Comparison of ENCODE assay signal across 8 mouse cellular contexts in the genomic region with DNA sequence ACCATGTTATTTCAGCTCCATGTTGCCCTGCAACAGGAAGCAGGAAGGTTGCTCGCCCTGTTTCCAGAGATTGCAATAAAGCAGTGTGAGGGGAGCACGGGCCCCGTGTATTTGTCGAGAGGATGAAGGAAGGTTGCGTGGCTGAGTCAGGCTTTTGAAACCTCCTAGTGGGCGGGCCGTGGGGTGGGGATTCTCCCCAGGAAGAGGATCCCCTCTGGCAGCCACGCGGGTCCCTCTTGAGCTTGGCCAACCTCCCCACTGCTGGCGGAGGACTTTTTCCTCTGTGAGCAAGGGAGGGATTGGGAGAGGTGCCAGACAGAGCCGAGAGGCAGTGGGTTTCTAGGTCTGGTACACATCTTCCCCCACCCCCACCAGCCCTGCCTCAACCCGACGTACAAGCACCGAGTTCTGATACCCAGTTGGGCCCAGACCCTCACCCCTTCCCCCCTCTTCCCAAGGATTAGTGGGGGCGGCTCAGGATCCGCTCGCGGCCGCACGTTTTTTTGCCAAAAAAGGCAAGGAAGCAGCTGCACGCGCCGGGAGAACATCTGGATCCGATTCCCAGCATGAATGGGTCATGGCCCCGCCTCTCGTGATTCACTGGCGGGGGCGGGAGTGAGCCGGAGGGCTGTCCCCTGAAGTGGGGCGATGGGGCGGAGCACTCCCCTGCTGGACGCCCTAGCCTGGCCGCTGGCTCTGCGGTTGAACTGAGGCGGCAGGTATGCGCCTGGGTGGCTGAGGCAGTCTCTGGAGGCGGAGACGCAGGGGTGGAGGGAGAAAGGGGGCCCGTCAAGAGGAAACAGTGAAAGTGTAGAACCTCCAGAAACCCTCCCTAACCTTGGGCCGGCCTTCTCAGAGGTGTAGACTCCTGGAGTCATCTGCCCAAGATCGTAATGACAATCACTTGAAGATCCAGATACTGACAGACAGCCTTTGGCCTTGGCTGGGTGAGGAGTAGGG. TPM values are rescaled to one million over a fixed set of nuclear protein-coding genes. Genes with fewer than 3 reads are reported as not detected.
DNase-seq lines count a peak whose midpoint lies in the region; ATAC-seq and TF ChIP-seq lines count a peak whose summit lies in the region.

No protein-coding gene starts in this region.

- intact Hi-C loops in gastrocnemius, adult 2 months (cut with DNase I), result no loop called here
- intact Hi-C loops in left cerebral cortex, postnatal 10 days (cut with DNase I), result no loop called here

- H3K4me3 ChIP-seq in MEL (ENCODE audit: control insufficient read depth in 1 of 2, insufficient read depth in 1 of 2, low read depth in 2 of 2, low read length in 2 of 2), result peak overlapping the region; percentile 63 to 77
- H3K4me3 ChIP-seq in cortical plate, adult 2 months (ENCODE audit: insufficient read depth, low read length), result peak overlapping the region; percentile 19
- peak overlapping the region; percentile 58 for H3K4me3 ChIP-seq in gastrocnemius, adult 2 months
- peak overlapping the region; percentile 33 for H3K4me3 ChIP-seq in hindbrain, embryonic 16.5 days (ENCODE audit: low read length)
- H3K4me3 ChIP-seq in megakaryocyte, embryonic 14.5 days (replicated peaks), result peak overlapping the region; percentile 92

- no peak for TF ChIP-seq CTCF in MEL (IDR thresholded peaks at IDR 0.05 in 2 of 3, conservative IDR thresholded peaks at IDR 0.05 in 1 of 3; ENCODE audit: control insufficient read depth in 1 of 3, insufficient read depth in 1 of 3, low read depth in 2 of 3, low read length in 3 of 3, poor library complexity in 1 of 3, severe bottlenecking in 1 of 3)
- no peak for TF ChIP-seq CTCF in cortical plate, adult 2 months (IDR thresholded peaks at IDR 0.05; ENCODE audit: extremely low read depth, insufficient read depth, low read length)
- TF ChIP-seq CTCF in gastrocnemius, adult 2 months (IDR thresholded peaks at IDR 0.05), result peak; percentile 18; the same call in 1 of the 2 replicates

- peak overlapping the region; percentile 44 for H3K27ac ChIP-seq in MEL (ENCODE audit: control insufficient read depth, low read depth, low read length)
- H3K27ac ChIP-seq in cortical plate, adult 2 months (ENCODE audit: insufficient read depth, low read length), result no peak overlapping the region
- peak overlapping the region; percentile 90 for H3K27ac ChIP-seq in gastrocnemius, adult 2 months
- peak overlapping the region; percentile 34; the same call in 1 of the 2 replicates for H3K27ac ChIP-seq in hindbrain, embryonic 16.5 days (ENCODE audit: low read depth, low read length)

- no peak for TF ChIP-seq RAD21 in MEL (IDR thresholded peaks at IDR 0.05; ENCODE audit: low read depth, low read length)

- WGBS in hindbrain, embryonic 16.5 days, result 3% methylated on average over 41 of the region's 41 CpGs

- no peaks in the 10 kb centered on the region for H3K9me3 ChIP-seq in MEL (replicated peaks; ENCODE audit: insufficient read depth, low read length)
- H3K9me3 ChIP-seq in hindbrain, embryonic 16.5 days (ENCODE audit: control insufficient read depth, low read length), result no peaks in the 10 kb centered on the region
- H3K9me3 ChIP-seq in megakaryocyte, embryonic 14.5 days, result no peaks in the 10 kb centered on the region

- H3K4me1 ChIP-seq in MEL (ENCODE audit: control insufficient read depth in 1 of 2, insufficient read depth in 2 of 2, low read length in 2 of 2), result peaks cover 3 to 29% of the 10 kb centered on the region in 2 experiments; a peak in 3 of 4 replicates
- H3K4me1 ChIP-seq in cortical plate, adult 2 months (ENCODE audit: control insufficient read depth, insufficient read depth, low read length), result no peaks in the 10 kb centered on the region
- H3K4me1 ChIP-seq in hindbrain, embryonic 16.5 days (ENCODE audit: control insufficient read depth, insufficient read depth, low read depth, low read length), result peaks cover 13% of the 10 kb centered on the region
- H3K4me1 ChIP-seq in megakaryocyte, embryonic 14.5 days, result peaks cover 82% of the 10 kb centered on the region

- peak overlapping the region; percentile 61 for H3K4me2 ChIP-seq in hindbrain, embryonic 16.5 days (ENCODE audit: low read length)

- ATAC-seq in hindbrain, embryonic 16.5 days, result peak; percentile 48; the same call in 1 of the 2 replicates

- peak; percentile 93 for DNase-seq in MEL (ENCODE audit: low read depth, low spot score)
- peak; percentile 94 for DNase-seq in gastrocnemius, adult 2 months
- DNase-seq in left cerebral cortex, postnatal 10 days (ENCODE audit: extremely low spot score in 1 of 2, low spot score in 2 of 2), result peak; percentile 68 to 96
- DNase-seq in right cerebral cortex, adult 2 months (ENCODE audit: low spot score in 2 of 2), result peak; percentile 66 to 69
- DNase-seq in urinary bladder, postnatal 10 days (ENCODE audit: low spot score), result peak; percentile 68

- peak in 1 of 2 experiments; percentile 77; a peak in 1 of 4 replicates for TF ChIP-seq POLR2A in MEL (IDR thresholded peaks at IDR 0.05; ENCODE audit: control insufficient read depth in 1 of 2, insufficient read depth in 1 of 2, low read depth in 1 of 2, low read length in 2 of 2, poor library complexity in 1 of 2)
- TF ChIP-seq POLR2A in cortical plate, adult 2 months (IDR thresholded peaks at IDR 0.05; ENCODE audit: extremely low read depth, insufficient read depth, low read length), result 0 out of 2 replicates have a peak, but pooled peaks have one; percentile 25

- H3K79me2 ChIP-seq in MEL (ENCODE audit: control insufficient read depth, insufficient read depth, low read length, poor library complexity), result no peaks in the 10 kb centered on the region; the same call in 1 of the 2 replicates

- peaks cover 0 to 17% of the 10 kb centered on the region in 2 experiments; a peak in 2 of 4 replicates for H3K36me3 ChIP-seq in MEL (ENCODE audit: control insufficient read depth in 1 of 2, insufficient read depth in 2 of 2, low read length in 2 of 2)
- no peaks in the 10 kb centered on the region for H3K36me3 ChIP-seq in hindbrain, embryonic 16.5 days (ENCODE audit: control insufficient read depth, insufficient read depth, low read length)
- H3K36me3 ChIP-seq in megakaryocyte, embryonic 14.5 days (replicated peaks; ENCODE audit: low read length), result peaks cover 44% of the 10 kb centered on the region

- H3K9ac ChIP-seq in MEL (ENCODE audit: control insufficient read depth, low read depth, low read length, poor library complexity, severe bottlenecking), result peak overlapping the region; percentile 67
- H3K9ac ChIP-seq in hindbrain, embryonic 16.5 days (ENCODE audit: low read depth, low read length), result peak overlapping the region; percentile 51

- no peaks in the 10 kb centered on the region for H3K27me3 ChIP-seq in MEL (ENCODE audit: control insufficient read depth in 1 of 2, insufficient read depth in 2 of 2, low read length in 2 of 2)
- H3K27me3 ChIP-seq in hindbrain, embryonic 16.5 days (replicated peaks; ENCODE audit: control insufficient read depth, insufficient read depth, low read length), result peaks cover 17% of the 10 kb centered on the region
- no peaks in the 10 kb centered on the region for H3K27me3 ChIP-seq in megakaryocyte, embryonic 14.5 days (replicated peaks)

- no peak for TF ChIP-seq EP300 in MEL (IDR thresholded peaks at IDR 0.05; ENCODE audit: low read depth in 1 of 2, low read length in 2 of 2)

RNA-seq across cellular contexts. Expression of a gene that starts 5.8 kb away (rescaled TPM):
- 136 and 144 TPM in 2 replicates for total RNA-seq in MEL (2012; rRNA removed)
- 100 to 1,000 TPM; 127 to 295 TPM for polyA plus RNA-seq in MEL (2012; ENCODE audit: insufficient read depth in 1 of 2, insufficient read length in 2 of 2, low read depth in 1 of 2, low replicate concordance in 2 of 2, missing spikeins in 1 of 2)
- polyA plus RNA-seq in cortical plate, adult 2 months (2012; rRNA removed), result 33.9 and 35.4 TPM in 2 replicates
- total RNA-seq in gastrocnemius, adult 2 months (2021), result 10 to 100 TPM; 11.1 to 14.3 TPM
- polyA plus RNA-seq in hindbrain, embryonic 16.5 days (2015; fragmentation: Nextera tagmentation; extraction: Ambion mirVana), result 86.1 and 93.2 TPM in 2 replicates
- total RNA-seq in left cerebral cortex, postnatal 10 days (2021), result 10 to 100 TPM; 36.3 to 36.6 TPM
- 2.2 and 29.0 TPM in 2 replicates for polyA plus RNA-seq in megakaryocyte, embryonic 14.5 days (2012; ENCODE audit: insufficient read depth, low replicate concordance)

RNA-seq across cellular contexts. Expression of a gene that starts 8.3 kb away (rescaled TPM):
- 5.6 TPM in 2 replicates for total RNA-seq in MEL (2012; rRNA removed)
- 10 to 100 TPM in 1 of 2 experiments, not detected in 1; 13.8 TPM for polyA plus RNA-seq in MEL (2012; ENCODE audit: insufficient read depth in 1 of 2, insufficient read length in 2 of 2, low read depth in 1 of 2, low replicate concordance in 2 of 2, missing spikeins in 1 of 2)
- 1.8 and 2.4 TPM in 2 replicates for polyA plus RNA-seq in cortical plate, adult 2 months (2012; rRNA removed)
- total RNA-seq in gastrocnemius, adult 2 months (2021), result 100 to 1,000 TPM; 151 to 515 TPM
- 1.5 and 2.1 TPM in 2 replicates for polyA plus RNA-seq in hindbrain, embryonic 16.5 days (2015; fragmentation: Nextera tagmentation; extraction: Ambion mirVana)
- 1 to 10 TPM; 3.8 to 4.5 TPM for total RNA-seq in left cerebral cortex, postnatal 10 days (2021)
- 122 and 166 TPM in 2 replicates for polyA plus RNA-seq in megakaryocyte, embryonic 14.5 days (2012; ENCODE audit: insufficient read depth, low replicate concordance)

RNA-seq across cellular contexts. Expression of a gene that starts 15.4 kb away (rescaled TPM):
- total RNA-seq in MEL (2012; rRNA removed), result 65.3 and 68.3 TPM in 2 replicates
- 10 to 100 TPM in 1 of 2 experiments, not detected in 1; 86.9 TPM for polyA plus RNA-seq in MEL (2012; ENCODE audit: insufficient read depth in 1 of 2, insufficient read length in 2 of 2, low read depth in 1 of 2, low replicate concordance in 2 of 2, missing spikeins in 1 of 2)
- polyA plus RNA-seq in cortical plate, adult 2 months (2012; rRNA removed), result 18.6 and 19.3 TPM in 2 replicates
- 10 to 100 TPM; 17.5 to 21.5 TPM for total RNA-seq in gastrocnemius, adult 2 months (2021)
- 37.9 TPM in 2 replicates for polyA plus RNA-seq in hindbrain, embryonic 16.5 days (2015; fragmentation: Nextera tagmentation; extraction: Ambion mirVana)
- 10 to 100 TPM; 15.2 to 15.8 TPM for total RNA-seq in left cerebral cortex, postnatal 10 days (2021)
- polyA plus RNA-seq in megakaryocyte, embryonic 14.5 days (2012; ENCODE audit: insufficient read depth, low replicate concordance), result 2.9 and 13.8 TPM in 2 replicates

RNA-seq across cellular contexts. Expression of a gene that starts 32.9 kb away (rescaled TPM):
- total RNA-seq in MEL (2012; rRNA removed), result 27.7 and 28.6 TPM in 2 replicates
- polyA plus RNA-seq in MEL (2012; ENCODE audit: insufficient read depth in 1 of 2, insufficient read length in 2 of 2, low read depth in 1 of 2, low replicate concordance in 2 of 2, missing spikeins in 1 of 2), result 10 to 100 TPM in 1 of 2 experiments, not detected in 1; 52.5 TPM
- polyA plus RNA-seq in cortical plate, adult 2 months (2012; rRNA removed), result 73.6 and 78.2 TPM in 2 replicates
- total RNA-seq in gastrocnemius, adult 2 months (2021), result 10 to 100 TPM in 1 of 2 experiments, 1 to 10 TPM in 1; 8.9 to 10.6 TPM
- 18.4 and 23.7 TPM in 2 replicates for polyA plus RNA-seq in hindbrain, embryonic 16.5 days (2015; fragmentation: Nextera tagmentation; extraction: Ambion mirVana)
- total RNA-seq in left cerebral cortex, postnatal 10 days (2021), result 10 to 100 TPM; 34.8 to 38.5 TPM
- 5.7 and 22.3 TPM in 2 replicates for polyA plus RNA-seq in megakaryocyte, embryonic 14.5 days (2012; ENCODE audit: insufficient read depth, low replicate concordance)

RNA-seq across cellular contexts. Expression of a gene that starts 52.2 kb away (rescaled TPM):
- not detected in 2 replicates for total RNA-seq in MEL (2012; rRNA removed)
- polyA plus RNA-seq in MEL (2012; ENCODE audit: insufficient read depth in 1 of 2, insufficient read length in 2 of 2, low read depth in 1 of 2, low replicate concordance in 2 of 2, missing spikeins in 1 of 2), result not detected
- polyA plus RNA-seq in cortical plate, adult 2 months (2012; rRNA removed), result 13.8 and 15.8 TPM in 2 replicates
- under 1 TPM; 0.14 to 0.26 TPM for total RNA-seq in gastrocnemius, adult 2 months (2021)
- polyA plus RNA-seq in hindbrain, embryonic 16.5 days (2015; fragmentation: Nextera tagmentation; extraction: Ambion mirVana), result 3.0 and 6.7 TPM in 2 replicates
- 10 to 100 TPM; 31.3 to 33.5 TPM for total RNA-seq in left cerebral cortex, postnatal 10 days (2021)
- polyA plus RNA-seq in megakaryocyte, embryonic 14.5 days (2012; ENCODE audit: insufficient read depth, low replicate concordance), result 0.12 TPM in 1 of 2 replicates, not detected in the other

Comparison
In these comparisons a context has a peak if more than half of its experiments do, and no peak if none do; other contexts are left out.
1. H3K4me3 ChIP-seq: peak in every context shown above with its lines; median percentile 92 in megakaryocyte, embryonic 14.5 days; 70 in MEL; 58 in gastrocnemius, adult 2 months; 33 in hindbrain, embryonic 16.5 days; 19 in cortical plate, adult 2 months.